Mouse (Mus musculus): Measurements from ENCODE around the gene Atp8a2. TPM values are rescaled to one million over a fixed set of nuclear protein-coding genes. Genes with fewer than 3 reads are reported as not detected.
"Not testable (repeated sequence)": the region's sequence is repeated elsewhere in the genome, so short reads cannot be mapped to it uniquely, and the experiment has no call there.

Gene Atp8a2
- total and polyA plus RNA-seq, 3 experiments, result 1.8 to 4.3 (median 3.1) TPM

DNA sequence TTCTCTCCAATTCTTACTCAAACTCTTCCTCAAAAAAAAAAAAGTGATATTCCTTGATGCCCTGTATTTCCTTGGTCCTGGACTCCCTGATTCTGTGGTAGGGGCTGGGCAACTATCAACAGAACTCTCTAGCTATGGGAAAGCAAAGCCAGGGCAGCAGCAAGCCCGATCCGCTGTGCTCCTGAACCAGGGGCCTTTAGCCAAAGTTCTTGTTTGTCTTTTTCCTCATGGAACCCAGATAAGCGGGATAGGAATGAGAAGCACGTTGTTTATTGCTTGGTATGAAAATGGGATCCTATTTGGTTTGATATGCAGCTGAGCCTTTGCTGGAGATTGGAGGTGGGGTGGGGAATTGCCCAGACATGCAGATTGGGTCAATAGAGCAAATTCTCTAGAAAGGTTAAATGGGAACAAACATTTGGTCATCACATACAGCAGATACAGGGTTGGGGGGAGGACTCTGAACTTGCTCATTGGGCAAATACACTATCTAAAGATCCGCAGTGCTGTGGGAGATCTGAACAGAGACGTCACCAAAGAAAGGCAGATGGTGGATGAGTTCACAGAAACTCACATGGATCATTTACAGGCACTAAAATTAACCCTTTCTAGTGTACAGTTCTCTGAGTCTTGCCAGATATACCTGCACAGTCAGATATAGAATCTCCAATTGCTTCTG lies 353.6 kb downstream of the Atp8a2 start:
- H3K4me1 ChIP-seq (ENCODE audit: control insufficient read depth, insufficient read depth, low read length), result no peaks in the 10 kb centered on the region
- H3K4me3 ChIP-seq, result no peak overlapping the region
- no peaks in the 10 kb centered on the region for H3K27me3 ChIP-seq (ENCODE audit: control insufficient read depth, insufficient read depth, low read length)
- no peaks in the 10 kb centered on the region for H3K79me2 ChIP-seq (replicated peaks; ENCODE audit: control insufficient read depth, insufficient read depth, low read length)
- no peak for DNase-seq
- H3K27ac ChIP-seq, result no peak overlapping the region
- 65% methylated on average over 6 of the region's 6 CpGs for WGBS
- TF ChIP-seq CTCF (IDR thresholded peaks at IDR 0.05) (no peak), EP300 (IDR thresholded peaks at IDR 0.05; ENCODE audit: insufficient read depth, low read depth, low read length) (no peak), POLR2A (IDR thresholded peaks at IDR 0.05; ENCODE audit: insufficient read depth, low read depth, low read length) (no peak)
- intact Hi-C loops (cut with DNase I), result no loop called here
- H3K9ac ChIP-seq (ENCODE audit: low read depth, low read length), result no peak overlapping the region
- no peaks in the 10 kb centered on the region for H3K36me3 ChIP-seq (ENCODE audit: control insufficient read depth, insufficient read depth, low read length)

DNA sequence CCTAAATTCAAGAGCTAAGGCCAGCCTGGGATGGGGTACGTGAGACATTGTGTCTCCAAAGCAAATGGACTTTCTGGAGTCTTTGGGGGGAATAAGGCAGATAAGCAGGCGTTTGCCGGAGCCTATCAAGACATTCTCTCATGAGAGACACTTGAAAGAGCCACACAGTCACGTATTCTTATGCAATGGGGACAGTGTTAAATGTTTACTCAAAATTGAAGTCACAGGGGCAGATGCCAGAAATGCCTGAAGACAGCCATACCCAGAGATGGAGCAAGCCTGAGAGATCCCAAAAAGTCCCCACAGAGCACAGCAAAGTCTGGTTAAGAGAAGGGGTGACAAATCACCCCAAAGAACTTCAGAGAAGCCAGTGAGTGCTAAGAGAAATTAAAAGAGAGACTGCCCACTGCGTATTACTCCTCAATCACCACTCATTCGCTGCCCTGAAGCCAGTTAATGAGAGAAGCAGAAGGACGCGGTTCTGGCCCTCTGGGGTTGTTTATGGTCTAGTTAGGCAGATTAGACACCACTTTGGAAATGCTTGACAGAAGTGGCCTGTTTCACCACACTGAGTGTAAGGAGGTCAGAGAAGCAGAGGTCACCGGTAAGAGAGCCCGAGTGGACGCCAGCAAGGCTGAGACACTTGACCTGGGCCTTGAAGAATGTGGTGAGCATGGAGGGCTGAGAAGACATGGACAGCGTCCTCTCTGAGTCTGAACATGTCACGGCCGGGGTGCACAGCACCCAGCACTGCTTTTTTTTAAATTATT lies 356.8 kb downstream of the Atp8a2 start:
- no peak overlapping the region for H3K27ac ChIP-seq
- intact Hi-C loops (cut with DNase I), result no loop called here
- 77% methylated on average over 14 of the region's 14 CpGs for WGBS
- H3K4me3 ChIP-seq, result no peak overlapping the region
- no peaks in the 10 kb centered on the region for H3K79me2 ChIP-seq (replicated peaks; ENCODE audit: control insufficient read depth, insufficient read depth, low read length)
- no peaks in the 10 kb centered on the region for H3K36me3 ChIP-seq (ENCODE audit: control insufficient read depth, insufficient read depth, low read length)
- no peak for TF ChIP-seq CTCF (IDR thresholded peaks at IDR 0.05)
- TF ChIP-seq EP300 (IDR thresholded peaks at IDR 0.05; ENCODE audit: insufficient read depth, low read depth, low read length), result no peak
- TF ChIP-seq POLR2A (IDR thresholded peaks at IDR 0.05; ENCODE audit: insufficient read depth, low read depth, low read length), result no peak
- H3K27me3 ChIP-seq (ENCODE audit: control insufficient read depth, insufficient read depth, low read length), result no peaks in the 10 kb centered on the region
- no peaks in the 10 kb centered on the region for H3K4me1 ChIP-seq (ENCODE audit: control insufficient read depth, insufficient read depth, low read length)
- H3K9ac ChIP-seq (ENCODE audit: low read depth, low read length), result no peak overlapping the region
- DNase-seq, result no peak

DNA sequence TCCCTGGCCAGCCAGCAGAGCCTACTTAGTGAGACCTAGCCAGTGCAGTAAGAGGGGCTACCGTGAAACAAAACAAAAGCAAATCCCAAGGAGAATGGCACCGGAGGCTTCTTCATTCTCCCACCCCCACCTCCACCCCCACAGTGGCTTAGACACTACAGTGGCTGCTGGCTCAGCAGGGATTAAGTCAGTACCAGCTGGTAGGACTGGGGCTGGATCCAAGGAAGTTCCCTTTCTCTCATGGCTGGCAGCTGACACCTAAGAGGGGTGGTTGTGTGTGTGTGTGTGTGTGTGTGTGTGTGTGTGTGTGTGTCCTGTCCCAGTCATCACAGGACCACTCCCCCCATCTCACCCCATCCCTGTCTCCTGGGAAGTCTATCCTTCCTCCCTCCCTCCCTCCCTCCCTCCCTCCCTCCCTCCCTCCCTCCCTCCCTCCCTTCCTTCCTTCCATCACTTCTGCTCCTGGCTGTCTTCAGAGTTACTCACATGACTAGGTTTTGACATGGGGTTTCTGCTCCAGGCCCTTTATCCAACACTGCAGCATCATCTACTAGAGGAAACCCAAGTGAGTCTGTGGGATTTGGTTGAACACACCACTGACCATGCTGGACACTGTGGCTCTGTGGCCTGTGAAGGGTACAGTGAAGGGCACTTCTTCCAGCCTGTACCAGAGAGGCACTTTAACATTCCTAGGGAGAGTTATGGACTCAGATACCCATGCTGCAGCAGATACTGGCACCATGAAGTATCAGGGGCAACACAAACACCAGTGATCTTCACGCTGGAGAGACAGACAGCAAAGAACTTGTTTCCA lies 358.3 kb downstream of the Atp8a2 start:
- H3K9ac ChIP-seq (ENCODE audit: low read depth, low read length); H3K27ac ChIP-seq; H3K27me3 ChIP-seq (ENCODE audit: control insufficient read depth, insufficient read depth, low read length); intact Hi-C loops (cut with DNase I); H3K4me1 ChIP-seq (ENCODE audit: control insufficient read depth, insufficient read depth, low read length); H3K36me3 ChIP-seq (ENCODE audit: control insufficient read depth, insufficient read depth, low read length); H3K4me3 ChIP-seq; H3K79me2 ChIP-seq (replicated peaks; ENCODE audit: control insufficient read depth, insufficient read depth, low read length); DNase-seq: not testable (repeated sequence)
- WGBS, result 92% methylated on average over 1 of the region's 3 CpGs

DNA sequence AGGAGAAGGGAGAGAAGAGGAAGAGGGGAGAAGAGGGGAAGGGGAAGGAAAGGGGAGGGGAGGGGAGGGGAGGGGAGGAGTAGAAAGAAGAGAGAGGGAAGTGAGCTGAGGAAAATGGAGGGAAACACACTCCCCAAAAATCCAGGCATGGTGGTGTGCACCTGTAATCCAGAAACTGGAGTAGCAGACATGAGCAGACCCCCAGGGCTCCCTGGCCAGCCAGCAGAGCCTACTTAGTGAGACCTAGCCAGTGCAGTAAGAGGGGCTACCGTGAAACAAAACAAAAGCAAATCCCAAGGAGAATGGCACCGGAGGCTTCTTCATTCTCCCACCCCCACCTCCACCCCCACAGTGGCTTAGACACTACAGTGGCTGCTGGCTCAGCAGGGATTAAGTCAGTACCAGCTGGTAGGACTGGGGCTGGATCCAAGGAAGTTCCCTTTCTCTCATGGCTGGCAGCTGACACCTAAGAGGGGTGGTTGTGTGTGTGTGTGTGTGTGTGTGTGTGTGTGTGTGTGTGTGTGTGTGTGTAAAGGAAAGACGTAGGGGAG lies 359.2 kb downstream of the Atp8a2 start:
- intact Hi-C loops (cut with DNase I); H3K79me2 ChIP-seq (replicated peaks; ENCODE audit: control insufficient read depth, insufficient read depth, low read length); H3K4me1 ChIP-seq (ENCODE audit: control insufficient read depth, insufficient read depth, low read length); H3K4me3 ChIP-seq; H3K27ac ChIP-seq; H3K27me3 ChIP-seq (ENCODE audit: control insufficient read depth, insufficient read depth, low read length); DNase-seq; H3K9ac ChIP-seq (ENCODE audit: low read depth, low read length); H3K36me3 ChIP-seq (ENCODE audit: control insufficient read depth, insufficient read depth, low read length): not testable (repeated sequence)
- WGBS, result no CpG with 5 or more reads among the region's 3 CpGs

DNA sequence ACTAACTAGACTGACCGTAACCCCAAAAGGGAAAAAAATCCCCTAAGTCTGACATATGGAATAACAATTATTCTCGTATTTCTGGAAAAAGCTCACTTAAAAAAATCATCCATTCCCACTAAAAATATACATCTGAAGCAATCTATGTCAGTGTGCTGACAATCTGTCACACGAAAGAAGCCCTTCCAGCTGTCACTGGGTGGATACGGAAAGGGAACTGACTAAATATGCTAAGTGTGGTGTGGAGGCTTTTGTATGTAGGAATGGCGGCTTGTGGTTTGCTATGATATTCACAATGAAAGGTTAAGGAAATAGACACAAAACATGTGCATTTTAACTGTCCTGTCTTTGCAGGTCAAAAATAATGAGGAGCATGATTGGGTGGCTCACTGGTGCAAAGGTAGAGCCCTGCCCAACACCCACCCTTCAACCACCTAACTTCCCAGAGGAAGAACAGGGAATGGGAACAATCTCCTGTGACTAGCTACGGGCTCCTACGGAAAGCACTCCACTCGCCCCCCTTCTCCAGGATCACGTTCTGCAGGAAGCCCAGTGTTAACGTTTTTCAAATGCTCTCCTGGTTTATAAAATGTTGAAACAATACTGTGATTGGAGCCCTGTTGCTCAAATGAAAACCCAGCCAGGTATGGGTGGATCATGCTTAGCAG lies 360.0 kb downstream of the Atp8a2 start:
- Histone ChIP-seq H3K9ac (ENCODE audit: low read depth, low read length) (no peak overlapping the region), H3K36me3 (ENCODE audit: control insufficient read depth, insufficient read depth, low read length) (no peaks in the 10 kb centered on the region), H3K79me2 (replicated peaks; ENCODE audit: control insufficient read depth, insufficient read depth, low read length) (no peaks in the 10 kb centered on the region), H3K27ac (no peak overlapping the region), H3K4me1 (ENCODE audit: control insufficient read depth, insufficient read depth, low read length) (no peaks in the 10 kb centered on the region), H3K27me3 (ENCODE audit: control insufficient read depth, insufficient read depth, low read length) (no peaks in the 10 kb centered on the region), H3K4me3 (no peak overlapping the region)
- DNase-seq, result no peak
- intact Hi-C loops (cut with DNase I), result no loop called here
- TF ChIP-seq CTCF (IDR thresholded peaks at IDR 0.05) (no peak), POLR2A (IDR thresholded peaks at IDR 0.05; ENCODE audit: insufficient read depth, low read depth, low read length) (no peak), EP300 (IDR thresholded peaks at IDR 0.05; ENCODE audit: insufficient read depth, low read depth, low read length) (no peak)
- WGBS, result 55% methylated on average over 10 of the region's 10 CpGs
